Mouse (Mus musculus): ENCODE data around the gene Tm2d1. TPM values are rescaled to one million over a fixed set of nuclear protein-coding genes. Genes with fewer than 3 reads are reported as not detected.
"Not testable (repeated sequence)": the region's sequence is repeated elsewhere in the genome, so short reads cannot be mapped to it uniquely, and the experiment has no call there.

Tm2d1 gene
- 22.4 and 26.2 TPM in 2 replicates for total RNA-seq (2014; fragmentation: Nextera tagmentation)
- total RNA-seq (2017), result 21.8 and 22.9 TPM in 2 replicates

- ATAC-seq (replicated peaks; ENCODE audit: low FRiP score, low TSS enrichment, poor library complexity, severe bottlenecking), result peak; percentile 98
Measured at GRCm38 (mm10) chr4:98382716-98383424, at the start of gene Tm2d1. TSS of gene Tm2d1 (minus strand) at chr4:98383306.

GRCm38 (mm10) chr4:98428371-98428770, 45.3 kb upstream of the Tm2d1 start:
- ATAC-seq (replicated peaks; ENCODE audit: low FRiP score, low TSS enrichment, poor library complexity, severe bottlenecking), result no peak

- not testable (repeated sequence) for ATAC-seq (replicated peaks; ENCODE audit: low FRiP score, low TSS enrichment, poor library complexity, severe bottlenecking)
Measured at GRCm38 (mm10) chr4:98415150-98415549, 32.0 kb upstream of the Tm2d1 start.

- ATAC-seq (replicated peaks; ENCODE audit: low FRiP score, low TSS enrichment, poor library complexity, severe bottlenecking), result no peak
Measured at GRCm38 (mm10) chr4:98408455-98408854, 25.3 kb upstream of the Tm2d1 start.

GRCm38 (mm10) chr4:98404412-98404811, 21.3 kb upstream of the Tm2d1 start:
- no peak for ATAC-seq (replicated peaks; ENCODE audit: low FRiP score, low TSS enrichment, poor library complexity, severe bottlenecking)

- ATAC-seq (replicated peaks; ENCODE audit: low FRiP score, low TSS enrichment, poor library complexity, severe bottlenecking), result peak; percentile 61
Measured at GRCm38 (mm10) chr4:98403492-98403891, 20.4 kb upstream of the Tm2d1 start.

GRCm38 (mm10) chr4:98401584-98401962, 18.5 kb upstream of the Tm2d1 start:
- no peak for ATAC-seq (replicated peaks; ENCODE audit: low FRiP score, low TSS enrichment, poor library complexity, severe bottlenecking)

- ATAC-seq (replicated peaks; ENCODE audit: low FRiP score, low TSS enrichment, poor library complexity, severe bottlenecking), result no peak
Measured at GRCm38 (mm10) chr4:98400926-98401583, 17.9 kb upstream of the Tm2d1 start.

GRCm38 (mm10) chr4:98395690-98396437, 12.8 kb upstream of the Tm2d1 start, which contains the start of gene Patj:
TSS of gene Patj (plus strand) at chr4:98395785.
- peak; percentile 53 for ATAC-seq (replicated peaks; ENCODE audit: low FRiP score, low TSS enrichment, poor library complexity, severe bottlenecking)

- no peak for ATAC-seq (replicated peaks; ENCODE audit: low FRiP score, low TSS enrichment, poor library complexity, severe bottlenecking)
Measured at GRCm38 (mm10) chr4:98395346-98395689, 12.2 kb upstream of the Tm2d1 start.

GRCm38 (mm10) chr4:98385036-98385435, 1.9 kb upstream of the Tm2d1 start:
- no peak for ATAC-seq (replicated peaks; ENCODE audit: low FRiP score, low TSS enrichment, poor library complexity, severe bottlenecking)

- ATAC-seq (replicated peaks; ENCODE audit: low FRiP score, low TSS enrichment, poor library complexity, severe bottlenecking), result no peak
Measured at GRCm38 (mm10) chr4:98376943-98377342, 6.2 kb downstream of the Tm2d1 start.

- ATAC-seq (replicated peaks; ENCODE audit: low FRiP score, low TSS enrichment, poor library complexity, severe bottlenecking), result peak; percentile 87
Measured at GRCm38 (mm10) chr4:98375401-98375800, 7.7 kb downstream of the Tm2d1 start.

- no peak for ATAC-seq (replicated peaks; ENCODE audit: low FRiP score, low TSS enrichment, poor library complexity, severe bottlenecking)
Measured at GRCm38 (mm10) chr4:98358034-98358809, 24.9 kb downstream of the Tm2d1 start.

GRCm38 (mm10) chr4:98348580-98348979, 34.5 kb downstream of the Tm2d1 start:
- no peak for ATAC-seq (replicated peaks; ENCODE audit: low FRiP score, low TSS enrichment, poor library complexity, severe bottlenecking)

GRCm38 (mm10) chr4:98345783-98346182, 37.3 kb downstream of the Tm2d1 start:
- ATAC-seq (replicated peaks; ENCODE audit: low FRiP score, low TSS enrichment, poor library complexity, severe bottlenecking), result no peak

GRCm38 (mm10) chr4:98339992-98340564, 43.0 kb downstream of the Tm2d1 start:
- no peak for ATAC-seq (replicated peaks; ENCODE audit: low FRiP score, low TSS enrichment, poor library complexity, severe bottlenecking)

GRCm38 (mm10) chr4:98338636-98339630, 44.2 kb downstream of the Tm2d1 start:
- ATAC-seq (replicated peaks; ENCODE audit: low FRiP score, low TSS enrichment, poor library complexity, severe bottlenecking), result no peak
